Mouse (Mus musculus): ENCODE measurements at regions not wholly inside any gene's neighbourhood (a gene's known extent, or its start where the extent isn't known, plus 50 kb on each side); places are given as distances from the start of the nearest gene placed in this dataset.

DNA sequence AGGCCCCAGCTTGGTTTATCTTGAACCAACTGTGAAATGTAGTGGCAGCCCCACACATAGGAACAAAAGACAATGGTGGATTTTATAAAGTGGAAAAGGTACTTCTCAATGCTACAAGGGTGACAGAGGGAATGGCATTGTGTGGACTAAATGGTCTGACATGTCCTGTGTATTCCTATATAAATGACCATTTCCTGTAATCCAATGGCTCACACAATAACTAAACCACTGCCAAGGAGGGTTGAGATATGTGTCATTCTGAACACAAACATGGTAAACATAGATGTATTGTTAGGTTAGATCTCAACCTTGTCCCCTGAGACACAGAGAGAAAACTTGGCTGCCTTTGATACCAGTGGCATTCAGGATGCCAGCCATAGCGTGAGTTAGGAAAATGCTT lies 51.0 kb upstream of the Slc24a5 start:
- H3K27ac ChIP-seq: no peak overlapping the region
- 89% methylated on average over 1 of the region's 1 CpGs for WGBS
- no peaks in the 10 kb centered on the region for H3K9me3 ChIP-seq (replicated peaks; ENCODE audit: low read length)
- H3K36me3 ChIP-seq (ENCODE audit: insufficient read depth, low read length): no peaks in the 10 kb centered on the region
- H3K9ac ChIP-seq (ENCODE audit: low read depth, low read length): no peak overlapping the region
- H3K27me3 ChIP-seq (ENCODE audit: insufficient read depth, low read length): no peaks in the 10 kb centered on the region
- DNase-seq (ENCODE audit: low spot score) (no peak), ATAC-seq (replicated peaks; ENCODE audit: low FRiP score, low read depth) (no peak)
- no peak for TF ChIP-seq CTCF (IDR thresholded peaks at IDR 0.05; ENCODE audit: low read depth)
- H3K4me3 ChIP-seq (replicated peaks; ENCODE audit: low read depth, low read length): no peak overlapping the region
- H3K4me1 ChIP-seq (replicated peaks; ENCODE audit: insufficient read depth, low read length): no peaks in the 10 kb centered on the region
- no peak overlapping the region for H3K4me2 ChIP-seq (ENCODE audit: low read length)

Data from kidney, postnatal 0 days (tissue).